Mouse (Mus musculus): ENCODE measurements around the gene Morc2a. TPM values are rescaled to one million over a fixed set of nuclear protein-coding genes. Genes with fewer than 3 reads are reported as not detected.

Morc2a gene
- polyA plus RNA-seq (2012; fragmentation: generic; extraction: Trizol): 10 to 100 TPM in 1 of 2 experiments, 1 to 10 TPM in 1; 5.8 to 30.5 TPM

GRCm38 (mm10) chr11:3648964-3649841 is at the start of gene Morc2a:
TSS of gene Morc2a (plus strand) at chr11:3649191.

Other genes with a start within 250 kb of the Morc2a start
- gene Limk2, start 240.0 kb upstream of the Morc2a start, polyA plus RNA-seq (2012; fragmentation: generic; extraction: Trizol): 10 to 100 TPM; 13.9 to 23.4 TPM
- gene Rnf185, start 196.8 kb upstream of the Morc2a start, polyA plus RNA-seq (2012; fragmentation: generic; extraction: Trizol): 10 to 100 TPM in 1 of 2 experiments, 1 to 10 TPM in 1; 7.4 to 22.7 TPM
- gene Pla2g3, start 160.9 kb upstream of the Morc2a start, polyA plus RNA-seq (2012; fragmentation: generic; extraction: Trizol): under 1 TPM; 0.02 to 0.28 TPM
- under 1 TPM; 0.02 to 0.28 TPM for gene Inpp5j, start 144.4 kb upstream of the Morc2a start, polyA plus RNA-seq (2012; fragmentation: generic; extraction: Trizol)
- 100 to 1,000 TPM; 155 to 559 TPM for gene Selenom, start 134.5 kb upstream of the Morc2a start, polyA plus RNA-seq (2012; fragmentation: generic; extraction: Trizol)
- 100 to 1,000 TPM in 1 of 2 experiments, 10 to 100 TPM in 1; 56.1 to 109 TPM for gene Smtn, start 108.6 kb upstream of the Morc2a start, polyA plus RNA-seq (2012; fragmentation: generic; extraction: Trizol)
- under 1 TPM; 0.09 to 0.41 TPM for gene Osbp2, start 214.7 kb downstream of the Morc2a start, polyA plus RNA-seq (2012; fragmentation: generic; extraction: Trizol)
- under 1 TPM; 0.04 to 0.05 TPM for gene 4921536K21Rik, start 245.9 kb downstream of the Morc2a start, polyA plus RNA-seq (2012; fragmentation: generic; extraction: Trizol)
- 1 to 10 TPM in 1 of 2 experiments, under 1 TPM in 1; 0.91 to 3.1 TPM for gene Dusp18, start 246.0 kb downstream of the Morc2a start, polyA plus RNA-seq (2012; fragmentation: generic; extraction: Trizol)

Measured in C3H10T1/2 (cell line).